Mouse (Mus musculus): Measurements from ENCODE around the gene Hist1h3g. TPM values are rescaled to one million over a fixed set of nuclear protein-coding genes. Genes with fewer than 3 reads are reported as not detected.
A peak's percentile ranks its signal among the peaks of the same experiment; 100 is the strongest.
"Not testable (repeated sequence)": the region's sequence is repeated elsewhere in the genome, so short reads cannot be mapped to it uniquely, and the experiment has no call there.

The Hist1h3g gene
- polyA plus RNA-seq, 1 experiment: not detected

DNA sequence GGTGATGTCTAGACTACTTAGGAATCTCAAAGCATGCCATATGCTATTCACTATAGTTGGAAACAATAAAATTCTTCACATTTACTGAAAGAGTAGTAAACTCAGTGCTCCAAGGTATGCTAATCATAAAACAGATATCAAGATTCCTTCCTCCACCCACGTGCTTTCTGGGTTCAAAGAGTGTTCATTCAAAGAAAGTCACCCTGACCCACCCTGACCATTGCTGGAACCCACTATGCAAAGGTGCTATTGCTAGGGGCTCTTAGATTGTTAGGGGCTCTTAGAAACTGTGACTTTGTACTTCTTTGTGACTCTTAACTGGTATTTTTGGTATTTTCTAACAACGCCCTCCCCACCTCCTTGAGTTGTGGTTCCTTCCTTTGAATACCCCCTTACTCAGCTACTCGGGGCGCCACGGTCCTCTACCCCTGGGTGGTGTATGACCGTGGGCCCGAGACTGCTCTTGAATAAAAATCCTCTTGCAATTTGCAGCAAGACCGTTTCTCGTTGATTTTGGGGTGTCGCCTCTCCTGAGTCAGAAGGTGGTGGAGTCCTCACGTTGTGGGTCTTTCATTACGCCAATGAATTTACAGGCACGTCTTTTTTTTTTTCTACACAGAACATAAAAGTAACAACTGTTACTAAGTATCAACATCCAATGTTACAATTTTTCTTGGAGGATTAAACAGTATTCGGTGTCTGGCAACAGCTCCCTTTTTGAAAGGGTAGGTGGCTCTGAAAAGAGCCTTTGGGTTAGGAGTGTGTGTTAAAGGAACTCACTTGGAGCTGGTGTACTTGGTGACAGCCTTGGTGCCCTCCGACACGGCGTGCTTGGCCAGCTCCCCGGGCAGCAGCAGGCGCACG, 38.0 kb downstream of the Hist1h3g start:
- peak overlapping the region; percentile 49 for H3K4me3 ChIP-seq (ENCODE audit: insufficient read depth, low read depth, low read length)
- H3K4me1 ChIP-seq (ENCODE audit: control insufficient read depth, insufficient read depth, insufficient read length, low read length); H3K27ac ChIP-seq (replicated peaks; ENCODE audit: low read depth, low read length): not testable (repeated sequence)

DNA sequence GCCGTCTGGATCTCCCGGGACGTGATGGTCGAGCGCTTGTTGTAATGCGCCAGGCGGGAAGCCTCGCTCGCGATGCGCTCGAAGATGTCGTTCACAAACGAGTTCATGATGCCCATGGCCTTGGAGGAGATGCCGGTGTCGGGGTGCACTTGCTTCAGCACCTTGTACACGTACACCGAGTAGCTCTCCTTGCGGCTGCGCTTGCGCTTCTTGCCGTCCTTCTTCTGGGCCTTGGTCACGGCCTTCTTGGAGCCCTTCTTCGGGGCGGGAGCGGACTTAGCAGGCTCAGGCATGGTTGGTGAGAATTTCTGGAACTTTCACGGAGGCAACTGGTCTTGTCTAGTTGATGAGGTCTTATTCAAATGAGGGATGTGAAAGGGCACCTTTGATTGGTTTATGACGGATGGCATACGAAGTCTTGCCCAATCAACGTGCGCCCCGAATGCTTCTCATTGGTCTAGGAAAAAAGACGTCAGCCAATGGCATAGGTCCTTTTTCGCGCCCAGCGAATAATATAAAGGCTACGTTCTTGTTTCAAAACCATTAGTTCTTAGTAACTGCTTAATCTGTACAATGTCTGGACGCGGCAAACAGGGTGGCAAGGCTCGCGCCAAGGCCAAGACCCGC, 38.8 kb downstream of the Hist1h3g start, which contains the start of the genes Hist1h2bf and Hist1h2ad:
TSS of gene Hist1h2bf (minus strand) at position 299 of the 627 bp plus-strand sequence.
TSS of gene Hist1h2ad (plus strand) at position 484 of the 627 bp plus-strand sequence.
- not testable (repeated sequence) for H3K4me1 ChIP-seq (ENCODE audit: control insufficient read depth, insufficient read depth, insufficient read length, low read length)
- Histone ChIP-seq H3K27ac (replicated peaks; ENCODE audit: low read depth, low read length) (peak within 1 kb of the TSS; percentile 42; the same call in 1 of the 2 replicates), H3K4me3 (ENCODE audit: insufficient read depth, low read depth, low read length) (peak within 1 kb of the TSS; percentile 49)

DNA sequence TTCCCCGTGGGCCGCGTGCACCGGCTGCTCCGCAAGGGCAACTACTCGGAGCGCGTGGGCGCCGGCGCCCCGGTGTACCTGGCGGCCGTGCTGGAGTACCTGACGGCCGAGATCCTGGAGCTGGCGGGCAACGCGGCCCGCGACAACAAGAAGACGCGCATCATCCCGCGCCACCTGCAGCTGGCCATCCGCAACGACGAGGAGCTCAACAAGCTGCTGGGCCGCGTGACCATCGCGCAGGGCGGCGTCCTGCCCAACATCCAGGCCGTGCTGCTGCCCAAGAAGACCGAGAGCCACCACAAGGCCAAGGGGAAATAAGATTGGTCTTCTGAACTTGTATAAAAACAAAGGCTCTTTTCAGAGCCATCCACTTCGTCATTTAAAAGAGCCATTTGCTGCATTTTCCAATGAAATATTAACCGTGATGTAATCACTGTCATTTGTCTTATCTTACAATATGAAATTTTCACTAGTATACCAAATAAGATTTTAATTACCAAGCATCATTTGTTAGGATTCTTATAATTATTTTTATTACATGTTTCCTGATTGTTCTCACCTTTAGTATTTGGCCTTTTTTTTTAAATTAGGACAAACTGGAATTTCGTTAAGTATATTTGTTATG, 39.4 kb downstream of the Hist1h3g start:
- H3K27ac ChIP-seq (replicated peaks; ENCODE audit: low read depth, low read length); H3K4me1 ChIP-seq (ENCODE audit: control insufficient read depth, insufficient read depth, insufficient read length, low read length): not testable (repeated sequence)
- peak overlapping the region; percentile 28 for H3K4me3 ChIP-seq (ENCODE audit: insufficient read depth, low read depth, low read length)

DNA sequence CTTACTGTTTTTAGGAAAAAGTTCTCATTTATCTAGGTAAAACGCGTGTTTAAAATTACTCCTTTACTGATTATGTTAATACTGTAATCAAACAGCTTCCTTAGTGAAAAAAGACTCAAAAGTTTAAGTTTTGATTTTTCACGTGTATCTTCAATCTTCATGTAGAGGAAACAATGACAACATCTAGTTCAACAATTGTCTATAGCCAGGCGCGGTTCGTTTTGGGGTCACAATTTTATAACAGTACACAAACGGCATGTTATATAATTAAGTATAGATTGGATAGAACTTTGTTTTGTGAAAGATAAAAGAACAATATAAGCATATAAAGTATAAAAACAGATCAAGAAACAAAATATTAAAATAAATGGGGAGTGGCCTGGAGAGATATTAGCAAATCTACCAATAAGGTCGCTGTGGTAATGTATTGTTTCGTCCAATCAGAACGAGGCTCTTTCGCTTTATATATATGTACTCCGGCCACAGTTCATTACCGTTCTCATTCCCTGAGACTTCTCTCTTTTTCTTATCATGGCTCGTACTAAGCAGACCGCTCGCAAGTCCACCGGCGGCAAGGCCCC, 40.1 kb downstream of the Hist1h3g start, which contains the start of gene Hist1h3d:
TSS of gene Hist1h3d (plus strand) at position 493 of the 581 bp plus-strand sequence.
- Histone ChIP-seq H3K27ac (replicated peaks; ENCODE audit: low read depth, low read length) (no peak within 1 kb of the TSS), H3K4me1 (ENCODE audit: control insufficient read depth, insufficient read depth, insufficient read length, low read length) (0 out of 2 replicates have a peak, but pooled peaks cover 2% of the 10 kb centered on the region), H3K4me3 (ENCODE audit: insufficient read depth, low read depth, low read length) (peak within 1 kb of the TSS; percentile 59)

DNA sequence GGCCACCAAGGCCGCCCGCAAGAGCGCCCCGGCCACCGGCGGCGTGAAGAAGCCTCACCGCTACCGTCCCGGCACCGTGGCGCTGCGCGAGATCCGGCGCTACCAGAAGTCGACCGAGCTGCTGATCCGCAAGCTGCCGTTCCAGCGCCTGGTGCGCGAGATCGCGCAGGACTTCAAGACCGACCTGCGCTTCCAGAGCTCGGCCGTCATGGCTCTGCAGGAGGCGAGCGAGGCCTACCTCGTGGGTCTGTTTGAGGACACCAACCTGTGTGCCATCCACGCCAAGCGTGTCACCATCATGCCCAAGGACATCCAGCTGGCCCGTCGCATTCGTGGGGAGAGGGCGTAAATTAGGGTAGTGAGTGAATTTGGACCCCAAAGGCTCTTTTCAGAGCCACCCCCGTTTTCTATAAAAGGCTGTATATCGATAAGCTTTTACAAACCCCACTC, 40.7 kb downstream of the Hist1h3g start:
- H3K4me1 ChIP-seq (ENCODE audit: control insufficient read depth, insufficient read depth, insufficient read length, low read length); H3K27ac ChIP-seq (replicated peaks; ENCODE audit: low read depth, low read length): not testable (repeated sequence)
- H3K4me3 ChIP-seq (ENCODE audit: insufficient read depth, low read depth, low read length): peak overlapping the region; percentile 59

DNA sequence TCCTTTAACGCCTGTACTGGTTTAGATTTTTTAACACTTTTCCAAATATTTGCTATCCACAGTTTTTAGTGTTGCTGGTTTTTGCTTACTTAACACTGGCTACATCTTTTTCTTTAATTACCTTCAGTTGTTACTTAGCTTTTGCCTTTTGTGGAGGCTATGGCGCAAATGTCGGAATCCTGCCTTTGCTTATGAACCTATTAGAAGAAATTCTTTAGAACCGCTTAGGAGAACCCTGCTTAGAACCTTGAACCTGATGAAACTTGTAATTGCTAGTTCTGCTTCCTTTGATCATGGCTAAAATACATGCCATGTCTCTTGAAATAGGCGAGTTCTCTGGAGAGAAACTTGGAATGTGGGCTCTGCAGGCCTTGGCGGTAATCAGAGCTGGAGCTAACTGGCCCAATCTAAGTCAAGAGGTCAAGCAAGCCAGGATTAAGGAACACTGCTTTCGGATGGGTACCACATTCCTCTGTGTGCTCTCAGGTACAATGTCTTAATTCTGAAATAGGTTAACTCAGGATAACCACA, 41.2 kb downstream of the Hist1h3g start:
- no peak overlapping the region for H3K27ac ChIP-seq (replicated peaks; ENCODE audit: low read depth, low read length)

DNA sequence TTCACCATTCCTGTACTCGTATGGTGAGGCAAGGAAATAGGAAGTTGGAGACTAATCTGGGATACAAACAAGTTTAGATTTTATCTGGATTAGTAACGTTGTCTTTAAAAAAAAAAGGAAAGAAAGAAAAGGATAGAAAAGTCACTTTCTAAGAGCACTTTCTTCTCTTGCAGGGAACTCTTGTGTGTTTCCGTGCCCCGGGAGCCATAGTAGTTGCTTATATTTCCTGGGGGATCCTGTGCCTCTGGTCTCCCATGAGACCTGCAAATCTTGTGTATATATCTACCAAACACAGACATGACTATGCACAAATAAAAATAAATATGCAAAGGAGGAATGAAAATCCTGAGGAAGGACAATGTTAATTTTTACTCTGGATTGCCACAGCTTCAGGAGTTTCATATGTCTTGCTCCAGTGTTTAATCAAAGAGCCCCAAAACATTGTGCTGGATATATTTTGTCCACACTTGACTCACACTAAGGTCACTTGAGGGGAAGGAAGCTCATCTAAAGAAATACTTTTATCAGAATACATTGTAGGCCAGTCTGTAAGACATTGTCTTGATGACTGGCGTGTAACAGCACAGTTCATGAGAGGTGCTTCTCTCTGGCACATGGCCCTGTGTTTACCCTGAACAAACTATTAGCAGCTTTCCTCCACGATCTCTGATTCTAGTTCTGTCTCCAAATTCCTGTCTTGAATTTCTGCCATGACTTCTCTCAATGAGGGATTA, 41.9 kb downstream of the Hist1h3g start:
- Histone ChIP-seq H3K27ac (replicated peaks; ENCODE audit: low read depth, low read length) (no peak overlapping the region), H3K4me3 (ENCODE audit: insufficient read depth, low read depth, low read length) (no peak overlapping the region), H3K4me1 (ENCODE audit: control insufficient read depth, insufficient read depth, insufficient read length, low read length) (0 out of 2 replicates have a peak, but pooled peaks cover 2% of the 10 kb centered on the region)

More for the DNA sequence above, 41.2 kb downstream of the Hist1h3g start:
- Histone ChIP-seq H3K4me1 (ENCODE audit: control insufficient read depth, insufficient read depth, insufficient read length, low read length) (0 out of 2 replicates have a peak, but pooled peaks cover 2% of the 10 kb centered on the region), H3K4me3 (ENCODE audit: insufficient read depth, low read depth, low read length) (0 out of 2 replicates have a peak overlapping the region, but pooled peaks have one; percentile 6)

DNA sequence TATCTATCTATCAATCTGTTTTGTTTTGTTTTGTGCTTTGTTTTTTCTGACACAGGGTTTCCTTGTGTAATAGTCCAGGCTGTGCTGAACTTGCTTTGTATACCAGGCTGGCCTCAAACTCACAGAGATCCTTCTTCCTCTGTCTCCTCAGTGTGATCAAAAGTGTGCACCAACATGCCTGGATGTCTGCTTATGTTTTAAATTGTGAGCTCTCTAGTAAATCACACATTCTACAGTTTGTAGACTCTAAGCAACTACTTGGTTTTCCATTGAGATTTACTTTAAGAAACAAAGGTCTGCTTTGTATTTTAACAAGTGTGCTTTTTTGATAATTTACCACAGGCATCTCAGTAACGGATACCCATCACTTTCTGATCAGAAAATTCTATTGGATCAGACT, 42.6 kb downstream of the Hist1h3g start:
- no peak overlapping the region for H3K4me3 ChIP-seq (ENCODE audit: insufficient read depth, low read depth, low read length)
- H3K4me1 ChIP-seq (ENCODE audit: control insufficient read depth, insufficient read depth, insufficient read length, low read length): peaks cover 4% of the 10 kb centered on the region; the same call in 1 of the 2 replicates
- no peak overlapping the region for H3K27ac ChIP-seq (replicated peaks; ENCODE audit: low read depth, low read length)

DNA sequence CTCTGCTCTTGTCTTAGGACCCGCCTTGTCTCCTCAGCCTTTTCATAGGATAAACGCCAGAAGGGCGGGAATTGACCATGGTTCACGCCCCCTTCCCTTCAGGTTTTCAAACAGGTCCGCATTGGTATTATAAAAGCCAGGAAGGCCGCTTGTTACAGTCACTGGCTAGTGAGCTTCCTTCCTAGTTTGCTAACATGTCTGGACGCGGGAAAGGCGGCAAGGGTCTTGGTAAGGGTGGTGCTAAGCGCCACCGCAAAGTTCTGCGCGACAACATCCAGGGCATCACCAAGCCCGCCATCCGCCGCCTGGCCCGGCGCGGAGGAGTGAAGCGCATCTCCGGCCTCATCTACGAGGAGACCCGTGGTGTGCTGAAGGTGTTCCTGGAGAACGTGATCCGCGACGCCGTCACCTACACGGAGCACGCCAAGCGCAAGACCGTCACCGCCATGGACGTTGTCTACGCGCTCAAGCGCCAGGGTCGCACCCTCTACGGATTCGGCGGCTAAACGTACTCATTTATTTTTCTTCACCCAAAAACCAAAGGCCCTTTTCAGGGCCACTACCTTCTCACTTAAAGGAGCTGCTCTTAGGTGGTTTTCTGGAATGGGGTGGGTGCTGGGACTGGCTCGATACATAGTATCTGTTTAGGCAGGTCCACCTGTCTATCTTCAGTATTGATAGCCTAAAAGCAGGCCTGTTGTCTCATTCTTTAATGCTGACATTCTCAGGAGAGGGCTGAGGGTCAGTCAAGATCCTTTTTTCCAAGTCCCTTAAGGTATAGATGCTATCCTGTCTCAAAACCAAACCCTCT, 46.4 kb downstream of the Hist1h3g start, which contains the start of gene Hist1h4d:
TSS of gene Hist1h4d (plus strand) at position 191 of the 811 bp plus-strand sequence.
- peaks cover 11% of the 10 kb centered on the region; the same call in 1 of the 2 replicates for H3K4me1 ChIP-seq (ENCODE audit: control insufficient read depth, insufficient read depth, insufficient read length, low read length)
- H3K27ac ChIP-seq (replicated peaks; ENCODE audit: low read depth, low read length): no peak within 1 kb of the TSS
- H3K4me3 ChIP-seq (ENCODE audit: insufficient read depth, low read depth, low read length): peak within 1 kb of the TSS; percentile 54

DNA sequence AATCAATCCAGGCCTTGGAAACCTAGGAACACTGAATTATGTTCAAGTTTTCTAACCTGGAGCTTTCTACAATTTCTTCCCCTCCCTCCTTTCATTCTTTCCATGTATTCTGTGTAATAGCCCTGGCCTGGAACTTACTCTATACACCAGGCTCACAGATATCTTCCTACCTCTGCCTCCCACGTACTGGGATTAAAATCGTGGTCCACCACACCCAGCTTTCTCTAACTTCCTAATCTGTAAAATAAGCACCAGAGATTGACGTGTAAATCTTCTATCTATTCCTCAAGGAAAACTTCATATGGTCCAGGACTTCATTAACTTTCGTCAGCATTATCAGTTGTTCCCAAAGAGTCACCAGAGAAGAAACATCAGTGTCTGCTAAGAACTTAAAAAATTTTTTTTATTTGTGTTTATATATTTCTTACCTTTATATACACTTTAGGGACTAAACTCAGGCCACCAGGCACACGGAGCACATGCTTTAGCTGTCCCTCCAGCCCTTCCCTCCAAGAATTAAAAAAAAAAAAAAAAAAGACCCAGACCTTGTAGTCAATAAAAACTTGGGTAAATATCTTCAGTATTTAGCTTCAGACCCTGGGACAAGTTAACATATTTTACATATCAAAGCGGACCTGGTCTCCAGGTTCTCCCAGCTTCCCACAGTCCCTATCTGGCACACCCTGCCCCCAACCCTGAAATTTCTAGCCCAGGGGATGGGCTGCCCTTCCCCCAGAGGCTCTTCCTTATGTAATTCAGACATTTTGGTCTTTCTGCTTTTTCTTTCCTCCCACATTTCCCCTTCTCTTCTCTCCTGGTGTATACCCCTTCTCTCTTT, 47.2 kb downstream of the Hist1h3g start:
- Histone ChIP-seq H3K4me3 (ENCODE audit: insufficient read depth, low read depth, low read length) (peak overlapping the region; percentile 54), H3K4me1 (ENCODE audit: control insufficient read depth, insufficient read depth, insufficient read length, low read length) (peaks cover 11% of the 10 kb centered on the region; the same call in 1 of the 2 replicates), H3K27ac (replicated peaks; ENCODE audit: low read depth, low read length) (no peak overlapping the region)

DNA sequence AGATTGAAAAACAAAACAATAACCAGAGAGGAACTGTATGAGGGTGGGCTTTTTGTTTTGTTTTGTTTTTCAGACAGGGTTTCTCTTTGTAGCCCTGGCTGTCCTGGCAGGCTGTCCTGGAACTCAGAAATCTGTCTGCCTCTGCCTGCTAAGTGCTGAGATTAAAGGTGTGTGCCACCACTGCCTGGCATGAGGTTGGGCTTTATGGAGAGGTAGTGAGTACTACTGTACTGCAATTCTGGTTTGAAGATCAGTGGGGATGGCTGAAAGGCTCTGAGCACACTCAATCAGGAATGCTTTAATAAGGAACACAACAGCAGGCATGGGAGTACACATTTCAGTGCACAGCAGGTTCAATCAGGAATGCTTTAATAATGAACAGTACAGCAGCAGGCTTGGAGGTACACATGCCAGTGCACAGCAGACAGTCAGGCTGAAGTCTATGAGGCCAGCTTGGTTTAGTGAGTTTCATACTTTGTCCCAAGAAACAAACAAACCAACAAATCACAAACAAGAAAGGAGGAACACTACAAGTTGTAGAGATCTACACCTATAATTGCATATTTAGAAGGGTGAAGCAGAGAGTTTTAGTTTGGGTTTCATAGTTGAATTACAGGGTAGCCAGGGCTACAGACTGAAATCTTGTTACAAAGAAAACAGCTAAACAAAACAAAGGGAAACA, 48.3 kb downstream of the Hist1h3g start:
- H3K27ac ChIP-seq (replicated peaks; ENCODE audit: low read depth, low read length): peak overlapping the region; percentile 41; the same call in 1 of the 2 replicates
- peaks cover 11% of the 10 kb centered on the region; the same call in 1 of the 2 replicates for H3K4me1 ChIP-seq (ENCODE audit: control insufficient read depth, insufficient read depth, insufficient read length, low read length)
- H3K4me3 ChIP-seq (ENCODE audit: insufficient read depth, low read depth, low read length): no peak overlapping the region

DNA sequence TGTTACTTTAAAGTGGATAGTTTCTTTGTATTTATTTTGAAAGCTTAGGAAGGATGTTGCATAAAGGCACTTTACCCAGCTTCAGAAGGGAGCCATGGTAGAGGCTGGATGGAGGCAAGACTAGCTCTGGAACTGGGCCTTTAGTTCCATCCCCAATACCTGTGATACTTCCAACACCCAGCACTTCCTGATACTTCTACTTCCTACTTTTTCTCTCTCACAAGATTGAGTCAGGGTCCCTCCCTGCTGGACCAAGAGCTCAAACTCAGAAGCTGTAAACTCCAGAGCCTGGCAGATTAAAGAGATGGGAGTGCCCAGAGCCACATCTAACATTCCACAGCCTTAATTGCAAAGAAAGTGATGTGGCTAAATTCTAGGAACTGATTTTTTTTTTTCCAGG, 49.1 kb downstream of the Hist1h3g start:
- Histone ChIP-seq H3K4me1 (ENCODE audit: control insufficient read depth, insufficient read depth, insufficient read length, low read length) (peaks cover 11% of the 10 kb centered on the region; the same call in 1 of the 2 replicates), H3K4me3 (ENCODE audit: insufficient read depth, low read depth, low read length) (peak overlapping the region; percentile 92), H3K27ac (replicated peaks; ENCODE audit: low read depth, low read length) (peak overlapping the region; percentile 99)
